Mouse (Mus musculus): Measurements from ENCODE around the gene Tmem222. TPM values are rescaled to one million over a fixed set of nuclear protein-coding genes. Genes with fewer than 3 reads are reported as not detected.

Tmem222 gene
- polyA plus RNA-seq, 1 experiment: 70.6 TPM

GRCm38 (mm10) chr4:133269596-133269995 lies 8.0 kb downstream of the Tmem222 start:
- Histone ChIP-seq H3K36me3 (ENCODE audit: control insufficient read depth, insufficient read depth, low read length) (no peaks in the 10 kb centered on the region), H3K4me1 (ENCODE audit: control insufficient read depth, insufficient read depth, low read length) (no peaks in the 10 kb centered on the region), H3K4me3 (ENCODE audit: insufficient read depth, low read depth, low read length) (no peak overlapping the region), H3K27me3 (replicated peaks; ENCODE audit: control insufficient read depth, insufficient read depth, low read length) (no peaks in the 10 kb centered on the region), H3K27ac (ENCODE audit: insufficient read depth, low read depth, low read length) (no peak overlapping the region)
- DNase-seq: peak; percentile 43
- WGBS: 76% methylated on average over 3 of the region's 3 CpGs
- TF ChIP-seq CTCF (conservative IDR thresholded peaks at IDR 0.05; ENCODE audit: insufficient read depth, insufficient read length, low read depth, low read length) (no peak), POLR2A (IDR thresholded peaks at IDR 0.05; ENCODE audit: low read depth, low read length) (no peak)

GRCm38 (mm10) chr4:133268931-133269330 lies 8.7 kb downstream of the Tmem222 start:
- Histone ChIP-seq H3K27me3 (replicated peaks; ENCODE audit: control insufficient read depth, insufficient read depth, low read length) (no peaks in the 10 kb centered on the region), H3K27ac (ENCODE audit: insufficient read depth, low read depth, low read length) (no peak overlapping the region), H3K4me3 (ENCODE audit: insufficient read depth, low read depth, low read length) (no peak overlapping the region), H3K4me1 (ENCODE audit: control insufficient read depth, insufficient read depth, low read length) (no peaks in the 10 kb centered on the region), H3K36me3 (ENCODE audit: control insufficient read depth, insufficient read depth, low read length) (no peaks in the 10 kb centered on the region)
- no peak for DNase-seq
- 88% methylated on average over 3 of the region's 3 CpGs for WGBS
- TF ChIP-seq CTCF (conservative IDR thresholded peaks at IDR 0.05; ENCODE audit: insufficient read depth, insufficient read length, low read depth, low read length) (no peak), POLR2A (IDR thresholded peaks at IDR 0.05; ENCODE audit: low read depth, low read length) (no peak)

GRCm38 (mm10) chr4:133266248-133266880 lies 11.2 kb downstream of the Tmem222 start:
- Histone ChIP-seq H3K27ac (ENCODE audit: insufficient read depth, low read depth, low read length) (no peak overlapping the region), H3K4me3 (ENCODE audit: insufficient read depth, low read depth, low read length) (no peak overlapping the region), H3K36me3 (ENCODE audit: control insufficient read depth, insufficient read depth, low read length) (no peaks in the 10 kb centered on the region), H3K4me1 (ENCODE audit: control insufficient read depth, insufficient read depth, low read length) (no peaks in the 10 kb centered on the region), H3K27me3 (replicated peaks; ENCODE audit: control insufficient read depth, insufficient read depth, low read length) (no peaks in the 10 kb centered on the region)
- no peak for DNase-seq
- TF ChIP-seq CTCF (conservative IDR thresholded peaks at IDR 0.05; ENCODE audit: insufficient read depth, insufficient read length, low read depth, low read length) (no peak), POLR2A (IDR thresholded peaks at IDR 0.05; ENCODE audit: low read depth, low read length) (no peak)
- WGBS: 85% methylated on average over 12 of the region's 12 CpGs

GRCm38 (mm10) chr4:133265759-133266158 lies 11.8 kb downstream of the Tmem222 start:
- TF ChIP-seq CTCF (conservative IDR thresholded peaks at IDR 0.05; ENCODE audit: insufficient read depth, insufficient read length, low read depth, low read length) (no peak), POLR2A (IDR thresholded peaks at IDR 0.05; ENCODE audit: low read depth, low read length) (no peak)
- no peak overlapping the region for H3K27ac ChIP-seq (ENCODE audit: insufficient read depth, low read depth, low read length)
- no peaks in the 10 kb centered on the region for H3K27me3 ChIP-seq (replicated peaks; ENCODE audit: control insufficient read depth, insufficient read depth, low read length)
- H3K36me3 ChIP-seq (ENCODE audit: control insufficient read depth, insufficient read depth, low read length): no peaks in the 10 kb centered on the region
- H3K4me3 ChIP-seq (ENCODE audit: insufficient read depth, low read depth, low read length): no peak overlapping the region
- 74% methylated on average over 4 of the region's 4 CpGs for WGBS
- H3K4me1 ChIP-seq (ENCODE audit: control insufficient read depth, insufficient read depth, low read length): no peaks in the 10 kb centered on the region
- DNase-seq: peak; percentile 42

- DNase-seq: no peak
- H3K36me3 ChIP-seq (ENCODE audit: control insufficient read depth, insufficient read depth, low read length): no peaks in the 10 kb centered on the region
- no peaks in the 10 kb centered on the region for H3K27me3 ChIP-seq (replicated peaks; ENCODE audit: control insufficient read depth, insufficient read depth, low read length)
- H3K4me3 ChIP-seq (ENCODE audit: insufficient read depth, low read depth, low read length): no peak overlapping the region
- TF ChIP-seq POLR2A (IDR thresholded peaks at IDR 0.05; ENCODE audit: low read depth, low read length) (no peak), CTCF (conservative IDR thresholded peaks at IDR 0.05; ENCODE audit: insufficient read depth, insufficient read length, low read depth, low read length) (no peak)
- 90% methylated on average over 3 of the region's 3 CpGs for WGBS
- no peak overlapping the region for H3K27ac ChIP-seq (ENCODE audit: insufficient read depth, low read depth, low read length)
- no peaks in the 10 kb centered on the region for H3K4me1 ChIP-seq (ENCODE audit: control insufficient read depth, insufficient read depth, low read length)
These were observed 12.3 kb downstream of the Tmem222 start for GRCm38 (mm10) chr4:133265297-133265696.

GRCm38 (mm10) chr4:133264559-133264958 lies 13.0 kb downstream of the Tmem222 start:
- Histone ChIP-seq H3K36me3 (ENCODE audit: control insufficient read depth, insufficient read depth, low read length) (no peaks in the 10 kb centered on the region), H3K4me3 (ENCODE audit: insufficient read depth, low read depth, low read length) (no peak overlapping the region), H3K27ac (ENCODE audit: insufficient read depth, low read depth, low read length) (no peak overlapping the region), H3K27me3 (replicated peaks; ENCODE audit: control insufficient read depth, insufficient read depth, low read length) (no peaks in the 10 kb centered on the region), H3K4me1 (ENCODE audit: control insufficient read depth, insufficient read depth, low read length) (no peaks in the 10 kb centered on the region)
- TF ChIP-seq CTCF (conservative IDR thresholded peaks at IDR 0.05; ENCODE audit: insufficient read depth, insufficient read length, low read depth, low read length) (no peak), POLR2A (IDR thresholded peaks at IDR 0.05; ENCODE audit: low read depth, low read length) (no peak)
- no peak for DNase-seq
- WGBS: 89% methylated on average over 2 of the region's 2 CpGs

- Histone ChIP-seq H3K4me3 (ENCODE audit: insufficient read depth, low read depth, low read length) (no peak overlapping the region), H3K4me1 (ENCODE audit: control insufficient read depth, insufficient read depth, low read length) (no peaks in the 10 kb centered on the region), H3K36me3 (ENCODE audit: control insufficient read depth, insufficient read depth, low read length) (no peaks in the 10 kb centered on the region), H3K27me3 (replicated peaks; ENCODE audit: control insufficient read depth, insufficient read depth, low read length) (no peaks in the 10 kb centered on the region), H3K27ac (ENCODE audit: insufficient read depth, low read depth, low read length) (no peak overlapping the region)
- WGBS: 94% methylated on average over 5 of the region's 5 CpGs
- TF ChIP-seq POLR2A (IDR thresholded peaks at IDR 0.05; ENCODE audit: low read depth, low read length): no peak
- no peak for TF ChIP-seq CTCF (conservative IDR thresholded peaks at IDR 0.05; ENCODE audit: insufficient read depth, insufficient read length, low read depth, low read length)
- DNase-seq: no peak
These were observed 13.8 kb downstream of the Tmem222 start for GRCm38 (mm10) chr4:133263756-133264155.
